Mouse (Mus musculus) myocyte (in vitro differentiated cells): ENCODE results near the gene Bbof1. TPM values are rescaled to one million over a fixed set of nuclear protein-coding genes. Genes with fewer than 3 reads are reported as not detected.

ENCODE experiments used
- H3K27me3 ChIP-seq: one replicate; pipeline ENCODE4 v1.6.1; 2011; ENCODE audit not compliant: control insufficient read depth, insufficient read depth, insufficient read length
- H3K36me3 ChIP-seq: one replicate; pipeline ENCODE4 v1.6.1; 2011; ENCODE audit not compliant: control insufficient read depth, insufficient read depth
- H3K4me2 ChIP-seq: one replicate; pipeline ENCODE4 v1.6.1; 2011; ENCODE audit warnings: low read depth, control low read depth
- H3K4me3 ChIP-seq: one replicate; pipeline ENCODE4 v1.5.1; 2011; ENCODE audit warnings: mild to moderate bottlenecking, control low read depth, moderate library complexity
- H3K79me2 ChIP-seq: one replicate; pipeline ENCODE4 v1.6.1; 2011; ENCODE audit not compliant: control insufficient read depth, insufficient read depth
- H3ac ChIP-seq: one replicate; pipeline ENCODE4 v1.6.1; 2011; ENCODE audit not compliant: control insufficient read depth, insufficient read length
- CEBPB ChIP-seq: IDR thresholded peaks from 2 replicates; pipeline ENCODE4 v1.6.1; 2011; ENCODE audit warnings: mild to moderate bottlenecking, moderate library complexity; ENCODE audit not compliant: poor library complexity, insufficient read depth, severe bottlenecking
- E2F4 ChIP-seq: IDR thresholded peaks from one replicate; pipeline ENCODE4 v1.6.1; 2011; ENCODE audit warnings: mild to moderate bottlenecking, control low read depth, moderate library complexity; ENCODE audit not compliant: insufficient read depth
- MAX ChIP-seq: IDR thresholded peaks from one replicate; pipeline ENCODE4 v1.6.1; 2011; ENCODE audit warnings: low read depth, mild to moderate bottlenecking, control low read depth
- MYOD1 ChIP-seq, 3 experiments: IDR thresholded peaks; one replicate each; pipeline ENCODE4 v1.6.1; 2011; ENCODE audit warnings: control low read depth in 2 of 3, low read depth in 2 of 3, mild to moderate bottlenecking in 2 of 3, moderate library complexity in 1 of 3; ENCODE audit not compliant: insufficient read length in 2 of 3, control insufficient read depth in 1 of 3
- MYOG ChIP-seq, 3 experiments: IDR thresholded peaks; one replicate each; pipeline ENCODE4 v1.6.1; 2011; ENCODE audit warnings: control low read depth in 2 of 3, low read depth in 2 of 3, mild to moderate bottlenecking in 2 of 3; ENCODE audit not compliant: insufficient read length in 2 of 3, control insufficient read depth in 1 of 3, insufficient read depth in 1 of 3
- POLR2A ChIP-seq: IDR thresholded peaks from one replicate; pipeline ENCODE4 v1.6.1; 2011; ENCODE audit warnings: low read depth, mild to moderate bottlenecking, control low read depth, moderate library complexity; ENCODE audit not compliant: insufficient read length
- POLR2AphosphoS2 ChIP-seq: IDR thresholded peaks from one replicate; pipeline ENCODE4 v1.6.1; 2011; ENCODE audit warnings: low read depth, control low read depth; ENCODE audit not compliant: insufficient read length
- REST ChIP-seq: IDR thresholded peaks from one replicate; pipeline ENCODE4 v1.6.1; 2011; ENCODE audit warnings: mild to moderate bottlenecking, control low read depth, moderate library complexity; ENCODE audit not compliant: insufficient read depth, insufficient read length
- SRF ChIP-seq: IDR thresholded peaks from one replicate; pipeline ENCODE4 v1.6.1; 2011; ENCODE audit warnings: low read depth; ENCODE audit not compliant: control insufficient read depth, insufficient read length
- TCF12 ChIP-seq: IDR thresholded peaks from one replicate; pipeline ENCODE4 v1.6.1; 2011; ENCODE audit warnings: mild to moderate bottlenecking, control low read depth; ENCODE audit not compliant: poor library complexity, insufficient read depth, severe bottlenecking
- TCF3 ChIP-seq: IDR thresholded peaks from one replicate; pipeline ENCODE4 v1.6.1; 2011; ENCODE audit warnings: low read depth, control low read depth; ENCODE audit not compliant: insufficient read length
- USF1 ChIP-seq: IDR thresholded peaks from one replicate; pipeline ENCODE4 v1.6.1; 2011; ENCODE audit warnings: low read depth, mild to moderate bottlenecking, control low read depth, moderate library complexity
- polyA plus RNA-seq: library from polyadenylated mRNA; unstranded; fragments of >200 nt; fragmentation: generic; extraction: Trizol; gene quantifications from one replicate; pipeline ENCODE4 v1.2.1, GENCODE M21; 2012; ENCODE audit warnings: missing spikeins

Gene Bbof1
- polyA plus RNA-seq, 1 experiment = 0.38 TPM

- TF ChIP-seq E2F4 = no peak
- TF ChIP-seq CEBPB = no peak
- no peak for TF ChIP-seq MAX
- H3K4me3 ChIP-seq = no peak overlapping the region
- no peak overlapping the region for H3ac ChIP-seq
- no peak overlapping the region for H3K4me2 ChIP-seq
- H3K36me3 ChIP-seq = no peaks in the 10 kb centered on the region
- no peaks in the 10 kb centered on the region for H3K27me3 ChIP-seq
- no peaks in the 10 kb centered on the region for H3K79me2 ChIP-seq
These were observed 16.2 kb upstream of the Bbof1 start for GRCm38 (mm10) chr12:84392681-84393080.

GRCm38 (mm10) chr12:84393847-84394246, 15.0 kb upstream of the Bbof1 start:
- no peak overlapping the region for H3K4me3 ChIP-seq
- H3K36me3 ChIP-seq = no peaks in the 10 kb centered on the region
- no peaks in the 10 kb centered on the region for H3K27me3 ChIP-seq
- H3ac ChIP-seq = no peak overlapping the region
- H3K4me2 ChIP-seq = no peak overlapping the region
- TF ChIP-seq TCF3 = no peak
- TF ChIP-seq E2F4 = no peak
- TF ChIP-seq USF1 = no peak
- no peak for TF ChIP-seq TCF12
- no peak for TF ChIP-seq POLR2A
- no peak for TF ChIP-seq POLR2AphosphoS2
- no peak for TF ChIP-seq MAX
- no peak for TF ChIP-seq SRF
- TF ChIP-seq MYOD1 (IDR thresholded peaks at IDR 0.05; ENCODE audit: control insufficient read depth in 1 of 3, insufficient read length in 2 of 3, low read depth in 2 of 3) = no peak
- TF ChIP-seq REST = no peak
- no peak for TF ChIP-seq CEBPB
- no peak for TF ChIP-seq MYOG (IDR thresholded peaks at IDR 0.05; ENCODE audit: control insufficient read depth in 1 of 3, insufficient read depth in 1 of 3, insufficient read length in 2 of 3, low read depth in 2 of 3)
- H3K79me2 ChIP-seq = no peaks in the 10 kb centered on the region

DNA sequence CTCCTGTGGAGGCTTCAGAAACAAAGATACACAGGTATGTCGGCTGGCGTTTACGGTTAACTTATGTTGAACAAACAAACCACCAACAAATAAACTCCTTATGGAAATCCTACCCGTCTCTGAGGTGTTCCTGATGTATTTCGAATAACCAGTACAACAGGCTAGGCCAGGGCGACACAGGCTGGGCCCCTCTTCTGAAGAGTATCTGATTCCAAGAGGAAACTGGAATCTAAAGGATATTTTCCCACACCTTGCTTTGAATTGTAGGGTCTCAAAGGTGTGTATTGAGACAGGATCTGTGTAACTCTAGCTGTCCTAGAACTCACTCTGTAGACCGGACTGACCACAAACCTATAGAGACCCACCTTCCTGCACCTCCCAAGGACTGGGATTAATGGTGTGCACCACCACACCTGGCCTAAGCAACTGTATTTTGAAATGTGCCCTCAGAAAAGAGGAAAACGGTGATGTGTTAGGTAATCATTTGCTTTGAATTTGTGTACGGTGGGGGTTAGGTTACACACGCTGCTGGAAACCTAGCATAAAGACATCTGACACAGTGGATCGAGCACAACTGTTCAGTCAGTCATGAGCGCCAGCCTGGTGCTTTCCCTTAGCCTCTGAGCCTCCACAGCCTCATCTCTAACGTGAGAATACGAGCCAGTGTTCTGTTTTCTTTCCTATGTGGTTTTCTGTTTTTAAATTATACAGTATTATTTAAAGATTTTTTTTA, 11.8 kb upstream of the Bbof1 start:
- TF ChIP-seq MAX (no peak), MYOD1 (IDR thresholded peaks at IDR 0.05; ENCODE audit: control insufficient read depth in 1 of 3, insufficient read length in 2 of 3, low read depth in 2 of 3) (no peak), TCF3 (no peak), POLR2A (no peak), MYOG (IDR thresholded peaks at IDR 0.05; ENCODE audit: control insufficient read depth in 1 of 3, insufficient read depth in 1 of 3, insufficient read length in 2 of 3, low read depth in 2 of 3) (no peak), TCF12 (no peak), USF1 (no peak), SRF (no peak), CEBPB (no peak), REST (no peak), E2F4 (no peak), POLR2AphosphoS2 (no peak)
- H3ac ChIP-seq = no peak overlapping the region
- no peaks in the 10 kb centered on the region for H3K79me2 ChIP-seq
- H3K36me3 ChIP-seq = no peaks in the 10 kb centered on the region
- H3K4me3 ChIP-seq = no peak overlapping the region
- H3K4me2 ChIP-seq = no peak overlapping the region
- no peaks in the 10 kb centered on the region for H3K27me3 ChIP-seq

- Histone ChIP-seq H3K27me3 (no peaks in the 10 kb centered on the region), H3K4me3 (no peak overlapping the region), H3K79me2 (no peaks in the 10 kb centered on the region), H3K4me2 (no peak overlapping the region), H3K36me3 (no peaks in the 10 kb centered on the region), H3ac (no peak overlapping the region)
- TF ChIP-seq MYOD1 (IDR thresholded peaks at IDR 0.05; ENCODE audit: control insufficient read depth in 1 of 3, insufficient read length in 2 of 3, low read depth in 2 of 3) (no peak), REST (no peak), USF1 (no peak), MAX (no peak), TCF12 (no peak)
These were observed 11.2 kb upstream of the Bbof1 start for GRCm38 (mm10) chr12:84397685-84398084.

DNA sequence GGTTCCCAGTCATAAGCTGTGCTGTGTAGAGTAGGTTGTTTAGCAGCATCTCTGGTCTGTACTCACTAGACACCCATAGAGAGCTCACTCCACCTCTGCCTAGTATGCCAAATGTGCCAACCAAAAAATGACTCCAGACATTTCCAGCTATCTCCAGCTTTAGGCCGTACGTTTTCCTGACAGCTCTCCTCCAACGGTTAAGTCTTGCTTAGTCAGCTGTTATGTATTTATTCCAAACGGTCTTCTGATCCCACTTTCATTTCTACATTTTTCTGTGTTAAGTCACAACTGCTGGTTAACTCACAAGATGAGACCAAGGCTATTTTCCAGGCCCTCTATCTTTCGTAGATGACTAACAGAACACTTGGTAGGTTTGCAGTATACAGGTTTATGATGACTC, 10.2 kb upstream of the Bbof1 start:
- Histone ChIP-seq H3K4me2 (no peak overlapping the region), H3K79me2 (no peaks in the 10 kb centered on the region), H3K36me3 (no peaks in the 10 kb centered on the region), H3ac (no peak overlapping the region), H3K4me3 (no peak overlapping the region), H3K27me3 (no peaks in the 10 kb centered on the region)
- TF ChIP-seq POLR2A (no peak), E2F4 (no peak), CEBPB (no peak), SRF (no peak), MYOG (IDR thresholded peaks at IDR 0.05; ENCODE audit: control insufficient read depth in 1 of 3, insufficient read depth in 1 of 3, insufficient read length in 2 of 3, low read depth in 2 of 3) (no peak), MYOD1 (IDR thresholded peaks at IDR 0.05; ENCODE audit: control insufficient read depth in 1 of 3, insufficient read length in 2 of 3, low read depth in 2 of 3) (no peak), REST (no peak), TCF3 (no peak), MAX (no peak), USF1 (no peak), POLR2AphosphoS2 (no peak), TCF12 (no peak)
